Mouse (Mus musculus) kidney, adult 2 months (tissue): ENCODE measurements around the gene Hadh. TPM values are rescaled to one million over a fixed set of nuclear protein-coding genes. Genes with fewer than 3 reads are reported as not detected.

Experiments used
- DNase-seq: peaks from one replicate; pipeline ENCODE4 v3.0.0; 2021
- H3K27ac ChIP-seq: fragments of 200-500 bp; 2 replicates; pipeline ENCODE4 v1.5.1; 2012; ENCODE audit warnings: low read depth, low read length, control low read depth, inconsistent platforms; ENCODE audit not compliant: insufficient read depth
- H3K27me3 ChIP-seq: fragments of 200-500 bp; replicated peaks from 2 replicates; pipeline ENCODE4 v1.6.1; 2012; ENCODE audit warnings: mild to moderate bottlenecking, moderate library complexity, low read length, inconsistent platforms; ENCODE audit not compliant: control insufficient read depth, insufficient read depth
- H3K36me3 ChIP-seq: fragments of 200-500 bp; 2 replicates; pipeline ENCODE4 v1.6.1; 2012; ENCODE audit warnings: mild to moderate bottlenecking, moderate library complexity, low read length, inconsistent platforms; ENCODE audit not compliant: control insufficient read depth, insufficient read depth
- H3K4me1 ChIP-seq: fragments of 200-500 bp; 2 replicates; pipeline ENCODE4 v1.6.1; 2011; ENCODE audit warnings: low read length; ENCODE audit not compliant: control insufficient read depth, insufficient read depth
- H3K4me3 ChIP-seq: fragments of 200-500 bp; 2 replicates; pipeline ENCODE4 v1.5.1; 2011; ENCODE audit warnings: mild to moderate bottlenecking, low read depth, low read length, control low read depth; ENCODE audit not compliant: insufficient read depth
- CTCF ChIP-seq: fragments of 200-500 bp; conservative IDR thresholded peaks from 2 replicates; pipeline ENCODE4 v1.5.1; 2011; ENCODE audit warnings: low read depth, mild to moderate bottlenecking, control low read depth, low read length, moderate library complexity, mixed read lengths; ENCODE audit not compliant: insufficient read depth, insufficient read length
- POLR2A ChIP-seq: fragments of 200-500 bp; IDR thresholded peaks from one replicate; pipeline ENCODE4 v1.6.1; 2011; ENCODE audit warnings: low read depth, low read length, control low read depth
- WGBS: fragments of 180-500 bp; shearing (Covaris S2); methylation state at CpG from one replicate; pipeline ENCODE4 v1.1.7; 2018; 5-methylcytosine and 5-hydroxymethylcytosine counted together
- polyA plus RNA-seq: library from polyadenylated mRNA; depleted of rRNA; stranded (reverse); fragments of >200 nt; gene quantifications from 2 replicates; pipeline ENCODE4 v1.2.3, GENCODE M21; 2012

Gene Hadh
- polyA plus RNA-seq, 1 experiment = 515 TPM

DNA sequence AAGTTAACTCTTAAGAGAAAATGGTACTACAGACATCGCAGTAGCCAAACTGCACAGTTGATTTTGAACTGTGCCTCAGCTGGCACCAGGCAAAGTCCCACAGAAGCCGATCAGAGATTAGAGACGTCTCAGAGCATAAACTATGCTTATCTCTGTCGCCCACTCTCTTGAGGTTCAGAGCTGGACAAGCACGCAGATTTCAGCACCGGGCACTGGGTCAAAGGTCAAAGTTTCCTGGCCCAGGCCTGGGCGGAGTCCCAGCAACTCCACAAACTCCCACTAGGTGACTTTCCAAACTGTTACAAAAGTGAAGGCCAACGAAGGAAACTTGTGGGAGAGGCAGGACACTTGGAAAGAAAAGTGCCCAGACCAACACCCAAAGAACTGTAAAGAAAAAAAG lies 744 bp downstream of the Hadh start:
- H3K27ac ChIP-seq = peak overlapping the region; percentile 91
- H3K27me3 ChIP-seq = no peaks in the 10 kb centered on the region
- H3K4me3 ChIP-seq = peak overlapping the region; percentile 98
- no peaks in the 10 kb centered on the region; the same call in 1 of the 2 replicates for H3K36me3 ChIP-seq
- peak; percentile 94 for DNase-seq
- TF ChIP-seq POLR2A = no peak
- peak; percentile 44 for TF ChIP-seq CTCF
- H3K4me1 ChIP-seq = peaks cover 43% of the 10 kb centered on the region
- 5% methylated on average over 8 of the region's 8 CpGs for WGBS

DNA sequence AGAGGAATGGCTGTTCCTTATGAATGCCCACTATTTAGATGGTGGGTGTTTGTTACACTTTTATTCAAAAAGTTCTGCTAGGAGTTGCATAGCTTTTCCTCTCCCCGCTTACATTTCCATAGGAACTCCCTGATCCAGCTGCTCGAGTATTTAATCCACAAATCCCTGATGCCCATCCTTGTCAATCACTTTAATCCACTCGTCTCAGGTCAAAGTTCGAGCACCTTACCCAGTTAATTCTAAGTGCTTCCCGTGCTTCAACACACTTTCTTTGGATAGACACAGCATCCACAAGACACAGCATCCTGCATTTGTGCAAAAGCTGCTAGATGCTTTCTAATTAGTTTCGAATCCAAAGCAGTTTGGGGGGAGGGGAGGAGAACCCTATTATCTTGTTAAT lies 1.5 kb downstream of the Hadh start:
- H3K36me3 ChIP-seq = no peaks in the 10 kb centered on the region; the same call in 1 of the 2 replicates
- no peak overlapping the region for H3K4me3 ChIP-seq
- H3K27ac ChIP-seq = no peak overlapping the region
- no peaks in the 10 kb centered on the region for H3K27me3 ChIP-seq
- WGBS = 46% methylated on average over 6 of the region's 6 CpGs
- peaks cover 47% of the 10 kb centered on the region for H3K4me1 ChIP-seq
- peak; percentile 21 for DNase-seq
- TF ChIP-seq POLR2A (no peak), CTCF (no peak)

DNA sequence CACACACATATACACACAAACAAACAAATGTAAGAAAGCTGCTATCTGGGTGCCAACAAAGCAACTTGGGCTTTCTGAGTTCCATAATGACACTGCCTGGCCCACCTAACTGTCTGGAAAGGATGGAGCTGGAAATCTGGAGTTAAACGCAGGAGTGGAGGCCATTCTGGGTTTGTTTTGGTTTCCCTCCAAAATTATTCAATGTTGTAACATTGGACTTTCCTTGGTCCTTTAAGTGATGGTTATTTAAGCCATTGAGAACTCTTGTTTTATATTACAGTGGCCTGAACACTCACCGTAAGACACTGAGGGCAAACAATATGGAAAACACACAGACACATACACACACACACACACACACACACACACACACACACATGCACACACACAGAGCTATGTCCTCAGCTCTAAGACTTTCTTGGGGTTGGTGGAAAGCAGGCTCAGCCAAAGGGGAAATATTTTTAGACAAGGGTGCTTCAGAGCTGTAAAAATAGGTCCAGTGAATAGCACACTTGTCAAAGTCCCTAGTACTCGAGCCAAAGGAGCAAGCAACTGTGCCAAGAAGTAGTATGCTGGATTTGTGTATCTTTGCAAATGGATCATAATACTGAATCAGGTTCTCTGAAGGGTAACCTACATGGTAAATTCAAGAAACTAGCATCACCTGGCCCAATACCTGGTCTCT lies 5.4 kb downstream of the Hadh start:
- WGBS = 49% methylated on average over 3 of the region's 3 CpGs
- DNase-seq = peak; percentile 64
- TF ChIP-seq POLR2A = no peak
- TF ChIP-seq CTCF = no peak
- Histone ChIP-seq H3K27me3 (no peaks in the 10 kb centered on the region), H3K36me3 (no peaks in the 10 kb centered on the region; the same call in 1 of the 2 replicates), H3K4me3 (no peak overlapping the region), H3K27ac (no peak overlapping the region), H3K4me1 (peaks cover 54% of the 10 kb centered on the region)

DNA sequence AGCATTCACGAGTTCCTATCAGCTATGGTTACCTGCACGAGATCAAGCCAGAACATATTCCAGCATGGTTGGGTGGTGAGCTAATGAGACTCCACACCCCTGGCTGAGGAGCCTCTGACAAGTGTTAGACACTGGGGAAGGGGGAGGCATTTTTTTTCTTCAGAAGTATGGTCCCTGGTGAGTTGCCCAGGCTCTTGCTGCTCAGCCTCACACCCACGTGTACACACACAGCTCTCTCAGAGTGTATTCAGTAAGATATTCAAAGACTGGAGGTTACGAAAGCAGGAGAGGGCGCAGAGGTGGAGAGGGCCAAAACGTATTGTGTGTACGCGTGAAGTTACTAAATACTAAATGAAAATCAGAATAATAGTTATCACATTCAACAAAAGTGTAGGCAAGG lies 6.4 kb downstream of the Hadh start:
- 74% methylated on average over 8 of the region's 8 CpGs for WGBS
- Histone ChIP-seq H3K4me1 (peaks cover 54% of the 10 kb centered on the region), H3K4me3 (no peak overlapping the region), H3K27me3 (no peaks in the 10 kb centered on the region), H3K27ac (no peak overlapping the region), H3K36me3 (no peaks in the 10 kb centered on the region; the same call in none of the 2 replicates)
- TF ChIP-seq CTCF (no peak), POLR2A (no peak)
- no peak for DNase-seq

DNA sequence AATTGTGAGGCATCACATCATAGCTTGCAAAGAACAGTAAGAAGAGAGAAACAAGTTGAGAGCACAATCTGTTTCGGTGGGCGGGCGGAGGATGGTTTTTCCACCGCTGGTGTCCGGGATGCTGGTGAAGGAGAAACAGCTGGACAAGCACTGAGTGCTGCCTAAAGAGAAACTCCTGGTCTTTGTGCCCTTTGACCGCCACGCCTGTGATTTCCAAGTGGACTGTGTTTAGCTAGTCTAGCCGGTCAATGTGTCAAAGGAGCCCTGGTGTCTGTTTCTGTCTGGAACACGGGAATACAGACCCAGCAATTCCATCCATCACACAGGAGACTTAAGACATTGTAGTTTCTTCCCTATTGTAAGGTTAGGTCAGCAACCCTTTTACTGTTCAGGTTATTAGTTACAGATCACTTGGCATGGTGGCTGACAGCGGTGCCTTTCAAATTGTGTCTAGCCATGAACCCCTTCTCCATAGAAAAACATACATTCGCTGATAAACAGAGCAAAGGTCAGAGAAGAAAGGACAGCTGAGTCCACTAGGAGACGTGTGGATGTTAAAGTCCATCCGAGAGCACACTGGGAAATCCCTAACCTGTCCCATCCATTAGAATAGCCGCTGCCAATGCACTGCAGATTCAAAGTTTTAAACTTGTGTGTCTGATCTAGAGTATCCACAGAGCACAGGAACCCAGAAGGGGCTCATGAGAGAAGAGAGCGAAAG lies 8.0 kb downstream of the Hadh start:
- TF ChIP-seq POLR2A (no peak), CTCF (no peak)
- Histone ChIP-seq H3K4me3 (no peak overlapping the region), H3K27me3 (no peaks in the 10 kb centered on the region), H3K36me3 (no peaks in the 10 kb centered on the region; the same call in none of the 2 replicates), H3K4me1 (peaks cover 44% of the 10 kb centered on the region), H3K27ac (peak overlapping the region; percentile 62; the same call in 1 of the 2 replicates)
- WGBS = 50% methylated on average over 15 of the region's 15 CpGs
- peak; percentile 92 for DNase-seq

DNA sequence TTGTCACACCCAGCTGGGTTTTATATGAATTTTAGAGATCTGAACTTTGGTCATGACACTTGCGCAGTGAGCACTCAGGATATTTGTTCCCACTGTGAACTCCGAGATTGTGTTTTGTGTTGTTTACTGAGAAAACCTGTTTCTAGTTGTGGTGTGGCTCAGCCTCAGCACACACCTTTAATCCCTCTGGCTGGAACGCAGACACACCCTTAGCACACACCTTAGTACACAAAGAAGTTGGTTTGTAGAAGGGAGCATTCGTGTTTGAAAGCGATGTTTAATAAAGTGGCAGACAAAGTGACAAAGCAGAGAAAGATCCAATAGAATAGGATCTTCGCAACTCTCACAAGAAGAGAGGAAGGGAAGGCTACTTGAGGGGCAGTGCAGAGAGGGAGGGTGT lies 11.5 kb downstream of the Hadh start:
- Histone ChIP-seq H3K4me3 (no peak overlapping the region), H3K27ac (no peak overlapping the region), H3K27me3 (no peaks in the 10 kb centered on the region), H3K36me3 (no peaks in the 10 kb centered on the region; the same call in none of the 2 replicates), H3K4me1 (peaks cover 17% of the 10 kb centered on the region)
- no peak for DNase-seq
- WGBS = 88% methylated on average over 6 of the region's 6 CpGs
- TF ChIP-seq CTCF (no peak), POLR2A (no peak)

DNA sequence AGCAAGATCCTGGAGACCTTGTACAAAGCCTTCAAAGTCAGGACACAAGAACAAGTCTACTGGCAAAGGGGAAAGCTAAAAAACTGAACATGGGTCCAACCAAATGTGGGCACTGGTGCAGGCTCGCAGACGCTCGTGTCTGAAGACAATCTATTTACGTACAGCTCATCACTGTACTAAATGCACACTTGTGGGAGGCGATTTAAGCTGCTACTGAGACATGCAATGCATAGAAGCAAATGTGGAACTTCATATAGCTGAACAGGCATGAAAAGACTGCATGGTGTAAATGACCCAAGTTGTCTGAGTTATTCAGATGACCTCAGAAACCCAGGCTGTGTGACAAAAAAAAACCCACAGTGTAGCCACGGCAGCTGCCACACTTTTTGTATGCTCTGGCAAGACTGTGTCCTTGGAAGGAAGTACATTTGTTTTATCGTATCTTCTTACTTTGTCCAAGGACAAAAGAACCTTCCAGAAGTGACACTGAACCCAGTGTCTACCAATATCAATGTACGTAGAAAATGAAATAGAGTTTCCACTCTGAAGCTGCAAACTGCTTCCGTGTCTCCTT lies 12.4 kb downstream of the Hadh start:
- H3K36me3 ChIP-seq = no peaks in the 10 kb centered on the region; the same call in none of the 2 replicates
- 84% methylated on average over 9 of the region's 9 CpGs for WGBS
- H3K4me3 ChIP-seq = no peak overlapping the region
- H3K27ac ChIP-seq = no peak overlapping the region
- peaks cover 8% of the 10 kb centered on the region for H3K4me1 ChIP-seq
- H3K27me3 ChIP-seq = no peaks in the 10 kb centered on the region
- DNase-seq = no peak
- TF ChIP-seq CTCF (no peak), POLR2A (no peak)
